Mouse (Mus musculus) T-helper 2 cell (primary cell): ENCODE data around the gene Il21.

Experiments used
- in situ Hi-C: fragments of 300-600 bp; cut with MboI, MseI; formaldehyde crosslinking; loops from one replicate; pipeline ENCODE4 v1.15.1; 2025; ENCODE audit warnings: high pct_unique_total_duplicates

Gene Il21

DNA sequence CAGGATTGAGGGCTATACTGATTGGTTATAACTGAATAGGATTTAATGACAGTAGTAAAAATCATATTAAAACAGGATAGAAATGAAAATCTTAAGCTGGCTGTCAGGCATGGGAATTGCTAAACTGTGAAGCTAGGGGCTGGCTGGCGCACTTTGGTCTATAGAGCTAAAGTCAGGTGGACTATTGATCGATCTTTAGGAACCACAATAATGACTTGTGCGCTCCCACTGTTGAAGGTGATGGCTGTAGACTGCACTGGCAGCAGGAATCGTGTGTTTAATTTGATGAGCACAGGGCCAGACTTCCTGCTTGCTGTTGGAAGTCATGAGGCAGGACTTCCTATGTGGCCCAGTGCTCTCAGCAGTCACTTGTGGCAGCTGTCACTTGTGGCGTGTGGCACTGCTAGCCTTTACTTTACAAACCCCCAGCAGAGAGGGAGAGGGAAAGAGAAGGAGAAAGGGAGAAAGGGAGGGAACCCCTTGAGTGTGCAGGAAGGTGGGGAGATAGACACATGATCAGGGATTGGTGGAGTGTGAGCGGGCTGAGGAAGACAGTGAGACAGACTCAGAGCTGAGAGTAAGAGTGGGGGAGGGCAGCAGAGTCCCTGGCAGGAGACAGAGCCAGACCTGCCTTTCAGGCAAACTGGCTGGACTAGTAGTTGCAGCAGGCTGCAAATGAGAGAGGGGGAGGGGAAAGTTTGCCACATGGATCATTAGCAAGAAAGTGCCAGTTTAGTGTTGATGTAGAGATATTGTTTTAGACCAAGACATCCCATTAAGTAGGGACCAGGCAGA, 31.1 kb downstream of the Il21 start:
- in situ Hi-C loops: loop anchor here (5.0 to 10.0 kb wide), 5 partner anchors 63 to 337 kb away; partner anchors contain the start of gene 4932438A13Rik

DNA sequence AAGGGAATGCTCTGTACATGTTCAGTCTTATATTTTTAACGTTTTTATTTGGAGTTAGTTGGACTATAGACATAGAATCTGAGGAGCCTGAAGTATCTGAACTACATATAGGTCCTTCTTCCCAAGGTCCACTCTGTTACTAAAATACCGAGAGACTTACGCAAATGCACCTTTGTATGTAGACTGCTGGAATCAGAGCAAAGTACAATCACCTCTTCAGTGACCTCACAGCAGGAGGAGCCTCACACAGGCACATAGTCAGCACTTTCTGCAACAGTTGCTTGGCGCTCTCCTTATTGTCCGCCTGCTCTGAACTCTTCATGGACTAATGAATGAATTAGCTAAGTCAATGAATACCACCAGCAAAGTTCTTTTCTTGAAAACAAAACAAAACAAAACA, 34.1 kb downstream of the Il21 start:
- in situ Hi-C loops: no loop called here

DNA sequence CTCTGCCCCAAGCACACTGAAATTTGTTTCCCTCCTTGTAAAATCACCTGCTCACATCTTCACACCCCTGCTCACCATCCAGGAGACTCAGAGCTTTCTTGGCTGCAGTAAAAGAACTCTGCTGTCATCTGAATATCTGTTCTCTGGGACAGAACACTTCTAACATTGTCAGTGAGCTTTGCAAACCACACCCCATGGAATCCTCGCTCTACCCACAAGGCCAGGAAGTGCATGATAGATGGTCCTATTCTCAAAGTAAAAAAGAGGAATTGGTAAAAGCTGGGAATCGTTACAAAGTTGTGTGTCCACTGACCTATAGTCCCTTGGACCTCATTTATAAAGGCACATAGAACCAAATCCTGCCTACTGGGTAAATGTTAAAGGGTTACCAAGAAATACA, 40.5 kb downstream of the Il21 start:
- in situ Hi-C loops: no loop called here

DNA sequence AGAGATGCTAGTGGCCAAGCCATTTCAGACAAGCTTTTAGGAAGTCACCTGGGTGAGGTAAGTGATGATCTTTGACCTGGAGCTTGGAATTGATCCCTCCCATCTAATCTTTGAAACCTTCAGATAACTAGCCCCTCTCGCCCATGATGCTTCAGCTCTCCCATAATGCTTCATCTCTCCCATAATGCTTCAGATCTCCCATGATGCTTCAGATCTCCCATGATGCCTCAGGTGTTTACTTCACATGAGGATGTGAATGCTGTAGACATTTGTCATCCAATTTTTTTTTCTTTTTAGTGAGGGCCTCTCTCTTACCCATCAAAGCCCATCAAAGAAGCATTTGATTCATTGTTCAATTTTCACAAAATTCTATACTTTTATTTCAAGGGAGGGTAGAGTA, 46.9 kb downstream of the Il21 start:
- in situ Hi-C loops: loop anchor here (10.0 kb wide), 1 partner anchor 51 kb away; no protein-coding TSS in a partner anchor

DNA sequence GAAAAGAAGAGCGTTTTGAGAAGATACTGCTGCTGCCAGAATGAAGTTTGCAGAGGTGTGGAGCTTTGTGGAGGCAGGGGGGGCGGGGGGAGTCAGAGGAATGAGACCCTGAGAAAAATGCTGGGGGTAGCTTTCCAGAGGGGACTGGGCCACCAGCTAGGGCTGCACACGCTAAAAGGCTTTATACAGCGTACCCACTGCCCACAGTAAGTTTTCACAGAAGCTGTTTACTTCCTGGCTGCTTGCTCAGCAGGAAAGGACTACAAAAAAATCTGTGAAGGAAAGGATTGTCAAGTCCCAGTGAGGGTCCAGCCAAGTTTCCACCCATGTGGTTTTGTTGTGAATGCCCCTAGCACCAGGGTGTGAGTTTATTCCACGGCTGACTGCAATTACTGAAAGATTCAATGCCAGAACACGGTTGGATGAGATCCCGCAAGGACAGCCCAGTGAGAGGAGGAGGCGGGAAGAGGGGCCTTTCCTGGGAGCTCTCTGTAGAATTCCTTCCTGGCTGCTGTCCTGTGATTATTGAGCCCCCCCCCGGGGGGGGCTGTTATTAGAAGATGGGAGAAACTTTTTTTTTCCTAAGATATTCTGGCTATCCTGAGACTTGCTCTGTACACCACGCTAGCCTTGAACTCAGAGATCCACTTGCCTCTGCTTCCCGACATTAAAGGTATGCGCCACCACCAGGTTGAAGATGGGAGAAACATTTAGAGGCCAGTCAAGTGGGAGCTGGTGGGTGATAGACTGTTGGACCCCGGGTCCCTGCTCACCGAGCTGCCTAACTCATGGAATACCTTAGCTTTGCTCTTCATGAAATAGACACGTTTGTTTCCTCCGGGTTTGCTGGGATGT, 49.8 kb downstream of the Il21 start:
- in situ Hi-C loops: loop anchor here (10.0 kb wide), 1 partner anchor 48 kb away; no protein-coding TSS in a partner anchor

DNA sequence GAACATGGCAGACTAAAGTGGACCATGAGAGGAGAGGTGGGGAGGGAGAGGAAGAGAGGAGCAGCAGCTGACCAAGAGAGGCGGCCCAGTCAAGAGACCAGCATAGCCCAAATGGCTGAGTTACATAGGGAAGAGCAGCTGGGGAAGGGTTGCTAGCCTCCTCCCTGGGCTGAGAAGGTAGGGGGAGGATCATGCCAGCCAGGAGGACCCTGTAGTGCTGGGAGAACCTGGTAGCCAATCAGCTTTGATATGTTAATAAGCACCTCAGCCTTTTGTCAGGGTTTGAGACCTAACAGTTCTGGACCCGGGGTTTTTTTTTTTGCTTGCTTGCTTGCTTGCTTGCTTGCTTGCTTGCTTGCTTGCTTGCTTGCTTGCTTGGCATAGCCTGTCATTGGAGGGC, 51.4 kb downstream of the Il21 start:
- in situ Hi-C loops: loop anchor here (10.0 kb wide), 1 partner anchor 46 kb away; no protein-coding TSS in a partner anchor

DNA sequence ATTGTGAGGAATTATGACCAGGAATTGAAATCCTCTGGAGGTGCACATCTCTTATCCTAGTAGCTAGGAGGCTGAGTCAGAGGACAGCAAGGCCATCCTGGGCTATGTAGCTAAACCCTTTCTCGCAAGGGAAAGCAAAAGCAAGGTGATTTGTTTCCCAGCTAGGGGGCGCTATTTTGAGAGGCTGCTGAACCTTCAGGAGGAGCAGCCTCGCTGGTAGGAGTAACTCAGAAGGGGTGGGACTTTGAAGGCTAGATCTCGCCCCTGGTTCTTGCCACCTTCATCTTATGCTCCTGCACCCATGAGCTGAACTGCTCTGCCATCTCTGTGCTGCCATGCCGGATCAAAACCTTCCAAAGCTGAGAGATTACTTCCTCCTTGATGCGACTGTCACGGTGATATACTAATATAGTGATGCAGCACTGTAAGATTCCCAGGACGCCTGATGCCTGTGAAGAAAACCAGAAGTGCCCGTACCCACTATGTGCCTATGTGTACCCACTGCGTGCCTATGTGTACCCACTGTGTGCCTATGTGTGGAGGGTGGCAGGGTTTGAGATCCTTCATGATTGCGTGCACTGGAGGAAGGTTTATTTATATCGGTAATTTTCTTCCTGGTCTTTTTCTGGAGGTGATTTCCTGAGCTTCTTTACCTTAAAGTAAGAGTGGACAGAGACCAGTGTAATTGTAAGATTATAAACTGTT, 52.2 kb downstream of the Il21 start:
- in situ Hi-C loops: loop anchor here (10.0 kb wide), 1 partner anchor 45 kb away; no protein-coding TSS in a partner anchor

DNA sequence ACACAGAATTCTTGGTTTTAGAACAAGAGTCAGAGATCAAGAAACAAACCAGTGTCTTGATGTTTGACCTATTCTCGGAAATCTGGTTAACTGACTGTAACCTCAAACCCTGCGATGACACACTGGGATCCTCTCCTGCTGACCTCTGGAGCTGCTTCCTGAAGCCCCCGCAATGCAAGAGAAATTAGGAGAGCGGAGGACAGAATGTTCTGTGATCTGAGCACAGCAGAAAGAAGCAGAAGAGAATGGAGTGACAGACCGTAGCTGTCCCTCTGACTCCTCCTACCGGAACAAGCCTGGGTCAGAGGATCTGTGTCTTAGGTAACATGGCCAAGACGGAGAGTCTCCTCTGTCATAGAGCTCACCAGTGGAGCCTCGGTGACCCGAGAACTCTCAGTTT, 53.0 kb downstream of the Il21 start:
- in situ Hi-C loops: no loop called here

DNA sequence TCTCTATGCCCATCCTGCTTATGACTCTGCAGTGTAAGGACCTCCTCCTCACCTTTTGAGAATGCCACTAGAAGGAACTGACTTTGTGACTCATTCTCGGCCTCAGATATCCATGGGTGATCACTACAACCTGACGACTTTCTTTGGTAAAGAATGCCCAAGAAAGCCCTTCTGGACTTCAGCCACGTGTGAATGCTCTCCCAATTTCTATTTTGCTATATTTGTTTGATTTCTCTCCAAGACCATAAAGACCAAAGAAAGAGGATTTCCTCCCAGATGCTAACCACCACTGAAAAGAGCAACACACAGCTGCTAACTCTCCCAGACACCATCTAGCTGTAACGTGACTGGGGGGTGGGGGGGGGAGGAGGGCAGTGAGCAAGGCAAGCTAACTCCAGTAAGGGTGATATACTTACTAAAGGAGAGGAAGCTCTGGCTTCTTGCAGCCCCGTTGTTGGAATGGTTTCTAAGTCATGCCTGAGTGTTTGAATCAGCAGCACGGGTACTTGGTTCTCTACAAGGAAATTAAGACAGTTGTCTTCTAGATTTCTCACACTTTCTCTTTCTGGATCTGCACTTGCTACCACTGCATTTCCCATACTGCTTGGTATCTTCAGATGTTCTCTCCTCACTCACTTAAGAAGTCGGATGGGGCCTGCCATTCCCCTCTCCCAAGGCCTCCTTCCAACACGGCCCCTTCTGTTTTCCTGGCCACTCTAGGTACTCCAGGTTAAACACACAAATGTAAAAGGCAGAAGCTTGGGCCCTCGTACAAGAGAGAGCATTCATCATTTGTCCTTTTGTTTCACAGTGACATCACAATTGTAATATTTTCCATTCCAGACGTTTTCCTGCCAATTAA, 57.5 kb downstream of the Il21 start:
- in situ Hi-C loops: no loop called here

DNA sequence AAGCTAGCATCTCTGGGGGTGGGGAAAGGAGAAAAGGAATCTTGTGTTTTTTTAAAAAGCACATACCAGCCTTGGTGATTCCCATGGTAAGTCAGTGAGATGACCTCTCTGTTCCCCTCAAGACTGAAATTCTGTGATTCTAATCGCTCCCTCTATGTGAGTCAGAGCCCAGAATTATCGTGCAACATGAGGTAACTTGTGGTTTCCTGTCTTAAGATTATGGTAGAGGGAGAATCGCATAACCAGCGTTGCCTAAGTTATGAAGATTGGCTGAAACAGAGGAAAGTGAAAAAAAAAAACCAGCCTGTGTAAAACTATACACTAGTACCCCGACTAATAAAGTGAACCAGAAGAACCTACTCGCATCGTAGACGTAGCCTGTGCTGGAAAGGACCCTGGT, 59.2 kb downstream of the Il21 start:
- in situ Hi-C loops: no loop called here
